Mouse (Mus musculus) MEL (cell line): ENCODE results near the gene Ube2r2.

ENCODE experiments used
- BHLHE40 ChIP-seq: IDR thresholded peaks from 2 replicates; pipeline ENCODE4 v1.6.1; 2012; ENCODE audit warnings: low read depth, mild to moderate bottlenecking, inconsistent platforms, low read length, improper control_type of control experiment, borderline replicate concordance
- CTCF ChIP-seq, 3 experiments: IDR thresholded peaks in 2 of 3; conservative IDR thresholded peaks in 1 of 3; 2 replicates each; pipeline ENCODE4 v1.5.1; 2011 to 2012; ENCODE audit warnings: low read length in 3 of 3, low read depth in 2 of 3, mild to moderate bottlenecking in 2 of 3, improper control_type of control experiment in 1 of 3, inconsistent platforms in 1 of 3, mixed read lengths in 1 of 3, moderate library complexity in 1 of 3; ENCODE audit not compliant: control insufficient read depth in 1 of 3, insufficient read depth in 1 of 3, poor library complexity in 1 of 3, severe bottlenecking in 1 of 3
- E2F4 ChIP-seq: IDR thresholded peaks from 2 replicates; pipeline ENCODE4 v1.6.1; 2011; ENCODE audit warnings: low read depth, low read length, improper control_type of control experiment, borderline replicate concordance
- ELF1 ChIP-seq: IDR thresholded peaks from 2 replicates; pipeline ENCODE4 v1.6.1; 2014; ENCODE audit warnings: low read depth, mild to moderate bottlenecking, inconsistent platforms, low read length, improper control_type of control experiment, moderate library complexity
- EP300 ChIP-seq, 2 experiments: IDR thresholded peaks; 2 replicates each; pipeline ENCODE4 v1.6.1; 2011; ENCODE audit warnings: improper control_type of control experiment in 2 of 2, low read length in 2 of 2, low read depth in 1 of 2, mild to moderate bottlenecking in 1 of 2
- ETS1 ChIP-seq: IDR thresholded peaks from 2 replicates; pipeline ENCODE4 v1.6.1; 2012; ENCODE audit warnings: low read depth, mild to moderate bottlenecking, inconsistent platforms, low read length, improper control_type of control experiment, moderate library complexity
- GATA1 ChIP-seq: IDR thresholded peaks from 2 replicates; pipeline ENCODE4 v1.6.1; 2011; ENCODE audit warnings: low read depth, low read length, improper control_type of control experiment
- JUND ChIP-seq: IDR thresholded peaks from 2 replicates; pipeline ENCODE4 v1.6.1; 2011; ENCODE audit warnings: low read depth, mild to moderate bottlenecking, improper control_type of control experiment, low read length
- KAT2A ChIP-seq: conservative IDR thresholded peaks from 2 replicates; pipeline ENCODE4 v1.6.1; 2012; ENCODE audit warnings: low read depth, low read length, improper control_type of control experiment, inconsistent platforms
- MEF2A ChIP-seq: IDR thresholded peaks from 2 replicates; pipeline ENCODE4 v1.6.1; 2014; ENCODE audit warnings: low read depth, mild to moderate bottlenecking, inconsistent platforms, low read length, improper control_type of control experiment; ENCODE audit not compliant: poor library complexity, insufficient replicate concordance, severe bottlenecking; ENCODE audit errors: extremely low read depth
- NELFE ChIP-seq: IDR thresholded peaks from 2 replicates; pipeline ENCODE4 v1.6.1; 2011; ENCODE audit warnings: low read depth, low read length, improper control_type of control experiment
- POLR2A ChIP-seq, 2 experiments: IDR thresholded peaks; 2 replicates each; pipeline ENCODE4 v1.6.1; 2011 to 2012; ENCODE audit warnings: low read length in 2 of 2, mild to moderate bottlenecking in 2 of 2, control low read depth in 1 of 2, improper control_type of control experiment in 1 of 2, low read depth in 1 of 2, moderate library complexity in 1 of 2; ENCODE audit not compliant: control insufficient read depth in 1 of 2, insufficient read depth in 1 of 2, poor library complexity in 1 of 2
- RCOR1 ChIP-seq: IDR thresholded peaks from 2 replicates; pipeline ENCODE4 v1.6.1; 2012; ENCODE audit warnings: low read depth, mild to moderate bottlenecking, inconsistent platforms, low read length, improper control_type of control experiment
- USF2 ChIP-seq, 2 experiments: IDR thresholded peaks; 2 replicates each; pipeline ENCODE4 v1.6.1; 2011 to 2012; ENCODE audit warnings: improper control_type of control experiment in 2 of 2, low read length in 2 of 2, borderline replicate concordance in 1 of 2, inconsistent platforms in 1 of 2, low read depth in 1 of 2, mild to moderate bottlenecking in 1 of 2; ENCODE audit not compliant: insufficient read depth in 1 of 2

DNA sequence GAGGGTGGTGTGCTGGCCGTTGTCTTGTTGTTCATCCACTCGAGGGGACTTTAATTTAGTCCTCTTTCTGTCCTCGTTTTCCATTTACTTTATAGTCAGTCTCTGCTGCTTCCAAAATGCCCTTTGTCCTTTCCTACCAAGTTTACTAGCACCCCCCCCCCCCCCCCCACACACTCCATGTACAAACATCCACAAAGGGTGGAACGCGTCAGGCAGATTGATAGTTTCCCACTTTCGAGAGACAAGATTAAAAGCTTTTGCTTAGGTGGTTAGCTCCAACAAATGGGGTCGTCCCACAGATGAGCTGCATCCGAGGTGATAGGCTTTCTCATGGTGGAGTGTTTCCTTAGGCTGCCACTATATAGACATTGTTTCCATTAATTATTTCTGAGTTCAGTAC is 1.3 kb downstream of the Ube2r2 start:
- TF ChIP-seq USF2 (IDR thresholded peaks at IDR 0.05; ENCODE audit: borderline replicate concordance in 1 of 2, insufficient read depth in 1 of 2, low read depth in 1 of 2, low read length in 2 of 2) (no peak), NELFE (no peak), CTCF (IDR thresholded peaks at IDR 0.05 in 2 of 3, conservative IDR thresholded peaks at IDR 0.05 in 1 of 3; ENCODE audit: control insufficient read depth in 1 of 3, insufficient read depth in 1 of 3, low read depth in 2 of 3, low read length in 3 of 3, poor library complexity in 1 of 3, severe bottlenecking in 1 of 3) (no peak), EP300 (IDR thresholded peaks at IDR 0.05; ENCODE audit: low read depth in 1 of 2, low read length in 2 of 2) (no peak), JUND (no peak), BHLHE40 (no peak), MEF2A (no peak), E2F4 (no peak), POLR2A (IDR thresholded peaks at IDR 0.05; ENCODE audit: control insufficient read depth in 1 of 2, insufficient read depth in 1 of 2, low read depth in 1 of 2, low read length in 2 of 2, poor library complexity in 1 of 2) (no peak), ELF1 (no peak), KAT2A (no peak), RCOR1 (no peak), ETS1 (no peak), GATA1 (no peak)
